Mouse (Mus musculus) limb, embryonic 14.5 days (tissue): ENCODE measurements around the gene Klhl25. TPM values are rescaled to one million over a fixed set of nuclear protein-coding genes. Genes with fewer than 3 reads are reported as not detected.

Experiments used
- ATAC-seq: fragments of 200-750 bp; cut with Nextera tagmentation; 2 replicates; pipeline ENCODE4 v1.8.0; 2017; ENCODE audit warnings: low read depth, moderate number of reproducible peaks, moderate TSS enrichment; ENCODE audit not compliant: low FRiP score
- DNase-seq: peaks from one replicate; pipeline ENCODE4 v3.0.0-alpha.2; 2015; ENCODE audit warnings: low spot score
- H3K27ac ChIP-seq: fragments of 300-500 bp; sonication (generic); replicated peaks from 2 replicates; pipeline ENCODE4 v1.5.1; 2014; ENCODE audit warnings: low read depth, mild to moderate bottlenecking, low read length, moderate library complexity, mixed read lengths
- H3K27me3 ChIP-seq: fragments of 300-500 bp; sonication (generic); 2 replicates; pipeline ENCODE4 v1.6.1; 2014; ENCODE audit warnings: low read length, mixed read lengths; ENCODE audit not compliant: control insufficient read depth, insufficient read depth
- H3K36me3 ChIP-seq: fragments of 300-500 bp; sonication (generic); 2 replicates; pipeline ENCODE4 v1.6.1; 2014; ENCODE audit warnings: mild to moderate bottlenecking, low read length, moderate library complexity, mixed read lengths; ENCODE audit not compliant: control insufficient read depth, insufficient read depth
- H3K4me1 ChIP-seq: fragments of 300-500 bp; sonication (generic); 2 replicates; pipeline ENCODE4 v1.6.1; 2014; ENCODE audit warnings: antibody characterized with exemption, low read length, mixed read lengths; ENCODE audit not compliant: control insufficient read depth, insufficient read depth
- H3K4me2 ChIP-seq: fragments of 300-500 bp; sonication (generic); replicated peaks from 2 replicates; pipeline ENCODE4 v1.6.1; 2014; ENCODE audit warnings: low read depth, mild to moderate bottlenecking, low read length, moderate library complexity; ENCODE audit not compliant: severe bottlenecking
- H3K4me3 ChIP-seq: fragments of 300-500 bp; sonication (generic); replicated peaks from 2 replicates; pipeline ENCODE4 v1.5.1; 2014; ENCODE audit warnings: low read length
- H3K9ac ChIP-seq: fragments of 300-500 bp; sonication (generic); 2 replicates; pipeline ENCODE4 v1.6.1; 2014; ENCODE audit warnings: mild to moderate bottlenecking, low read depth, low read length, moderate library complexity; ENCODE audit not compliant: severe bottlenecking
- H3K9me3 ChIP-seq: fragments of 300-500 bp; sonication (generic); 2 replicates; pipeline ENCODE4 v1.6.1; 2016; ENCODE audit warnings: low read length; ENCODE audit not compliant: control insufficient read depth
- POLR2A ChIP-seq: fragments of 200-500 bp; IDR thresholded peaks from 2 replicates; pipeline ENCODE4 v1.8.0; 2012; ENCODE audit warnings: inconsistent platforms, mild to moderate bottlenecking, moderate library complexity, borderline replicate concordance; ENCODE audit not compliant: insufficient read depth, insufficient read length; ENCODE audit errors: extremely low read depth
- WGBS: fragments of 180-500 bp; shearing (Covaris S2); extraction: QIAGEN DNeasy Blood & Tissue Kit; methylation state at CpG from one replicate; pipeline ENCODE4 v1.1.7; 2014; 5-methylcytosine and 5-hydroxymethylcytosine counted together
- polyA plus RNA-seq, 2 experiments: library from polyadenylated mRNA; depleted of rRNA in 1 of 2; stranded (reverse) in 1 of 2; unstranded in 1 of 2; fragments of >200 nt; fragmentation: Nextera tagmentation in 1 of 2; extraction: Ambion mirVana in 1 of 2; gene quantifications; 2 replicates each; pipeline versions ENCODE4 v1.2.1 to v1.2.3; 2012 to 2014

Klhl25 gene
- polyA plus RNA-seq, 2 experiments = 17.2 to 19.4 TPM

DNA sequence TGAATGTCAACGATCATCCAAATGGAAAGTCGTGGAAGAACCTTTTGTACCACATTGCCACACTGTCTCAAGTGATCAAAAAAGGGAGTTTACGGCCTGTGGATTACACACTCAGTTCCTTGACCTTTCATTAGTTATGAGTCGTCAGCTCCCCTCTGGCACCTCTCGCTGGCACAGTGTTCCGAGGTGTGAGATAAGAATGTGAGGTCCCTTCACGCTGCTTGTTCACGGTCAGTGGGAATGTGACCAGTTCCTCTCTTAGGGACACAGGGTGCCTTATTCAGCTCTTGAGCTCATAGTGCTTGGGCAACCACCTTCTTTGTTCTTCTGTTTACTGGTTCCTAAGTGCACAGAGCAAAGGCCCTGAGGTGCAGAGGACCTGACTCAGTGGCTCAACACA is 51.4 kb downstream of the Klhl25 start:
- Histone ChIP-seq H3K4me3 (no peak overlapping the region), H3K9me3 (no peaks in the 10 kb centered on the region), H3K4me2 (no peak overlapping the region), H3K9ac (no peak overlapping the region), H3K27ac (no peak overlapping the region), H3K27me3 (no peaks in the 10 kb centered on the region), H3K4me1 (no peaks in the 10 kb centered on the region), H3K36me3 (no peaks in the 10 kb centered on the region)
- DNase-seq (no peak), ATAC-seq (no peak)
- 66% methylated on average over 8 of the region's 8 CpGs for WGBS
- no peak for TF ChIP-seq POLR2A

- Histone ChIP-seq H3K9me3 (no peaks in the 10 kb centered on the region), H3K36me3 (no peaks in the 10 kb centered on the region), H3K4me3 (no peak overlapping the region), H3K27me3 (no peaks in the 10 kb centered on the region), H3K9ac (no peak overlapping the region), H3K27ac (no peak overlapping the region), H3K4me2 (no peak overlapping the region), H3K4me1 (no peaks in the 10 kb centered on the region)
- DNase-seq = no peak
- TF ChIP-seq POLR2A = no peak
- no peak for ATAC-seq
- 74% methylated on average over 4 of the region's 4 CpGs for WGBS
Measured at GRCm38 (mm10) chr7:75899954-75900353, 51.8 kb downstream of the Klhl25 start.

GRCm38 (mm10) chr7:75905145-75905544 is 57.0 kb downstream of the Klhl25 start:
- Histone ChIP-seq H3K27ac (no peak overlapping the region), H3K27me3 (no peaks in the 10 kb centered on the region), H3K9me3 (no peaks in the 10 kb centered on the region), H3K4me3 (no peak overlapping the region), H3K4me1 (0 out of 2 replicates have a peak, but pooled peaks cover 3% of the 10 kb centered on the region), H3K9ac (no peak overlapping the region), H3K4me2 (no peak overlapping the region), H3K36me3 (no peaks in the 10 kb centered on the region)
- TF ChIP-seq POLR2A = no peak
- DNase-seq (no peak), ATAC-seq (no peak)
- 25% methylated on average over 2 of the region's 2 CpGs for WGBS

GRCm38 (mm10) chr7:75910035-75910651 is 62.0 kb downstream of the Klhl25 start:
- H3K4me1 ChIP-seq = 0 out of 2 replicates have a peak, but pooled peaks cover 2% of the 10 kb centered on the region
- no peak overlapping the region; the same call in 1 of the 2 replicates for H3K4me3 ChIP-seq
- no peak overlapping the region for H3K9ac ChIP-seq
- H3K27ac ChIP-seq = no peak overlapping the region
- peak; percentile 69; the same call in 1 of the 2 replicates for ATAC-seq
- WGBS = 8% methylated on average over 11 of the region's 11 CpGs
- TF ChIP-seq POLR2A = no peak
- H3K27me3 ChIP-seq = no peaks in the 10 kb centered on the region
- H3K36me3 ChIP-seq = no peaks in the 10 kb centered on the region
- DNase-seq = peak; percentile 89
- H3K9me3 ChIP-seq = no peaks in the 10 kb centered on the region
- peak overlapping the region; percentile 33 for H3K4me2 ChIP-seq

- no peak overlapping the region for H3K4me3 ChIP-seq
- H3K4me2 ChIP-seq = peak overlapping the region; percentile 33
- TF ChIP-seq POLR2A = no peak
- H3K27me3 ChIP-seq = no peaks in the 10 kb centered on the region
- H3K27ac ChIP-seq = no peak overlapping the region
- ATAC-seq (no peak), DNase-seq (no peak)
- no peaks in the 10 kb centered on the region for H3K4me1 ChIP-seq
- no peak overlapping the region for H3K9ac ChIP-seq
- H3K9me3 ChIP-seq = no peaks in the 10 kb centered on the region
- WGBS = 85% methylated on average over 8 of the region's 8 CpGs
- no peaks in the 10 kb centered on the region for H3K36me3 ChIP-seq
Measured at GRCm38 (mm10) chr7:75910652-75911035, 62.5 kb downstream of the Klhl25 start.
